Mouse (Mus musculus): ENCODE measurements around the gene Plch2. TPM values are rescaled to one million over a fixed set of nuclear protein-coding genes. Genes with fewer than 3 reads are reported as not detected.

The Plch2 gene
- polyA plus RNA-seq, 1 experiment from 2014 or later: 0.43 TPM

- Histone ChIP-seq H3K27me3 (replicated peaks; ENCODE audit: control insufficient read depth, insufficient read depth, low read length) (peaks cover 27% of the 10 kb centered on the region), H3K4me3 (ENCODE audit: low read depth, low read length) (peak overlapping the region; percentile 92), H3K4me1 (replicated peaks; ENCODE audit: control insufficient read depth, insufficient read depth, low read length) (peaks cover 25% of the 10 kb centered on the region), H3K27ac (ENCODE audit: low read depth, low read length) (no peak overlapping the region), H3K36me3 (ENCODE audit: control insufficient read depth, insufficient read depth, low read length) (peaks cover 24% of the 10 kb centered on the region), H3K4me2 (peak overlapping the region; percentile 88), H3K9me3 (ENCODE audit: control insufficient read depth, low read length) (no peaks in the 10 kb centered on the region), H3K9ac (ENCODE audit: low read depth, low read length) (peak overlapping the region; percentile 13; the same call in 1 of the 2 replicates)
- no peak for DNase-seq (ENCODE audit: low spot score)
- WGBS: 89% methylated on average over 3 of the region's 3 CpGs
- ATAC-seq (replicated peaks; ENCODE audit: low FRiP score): no peak
Measured at GRCm38 (mm10) chr4:154965856-154966255, 90.7 kb downstream of the Plch2 start.

GRCm38 (mm10) chr4:154964581-154965235, 91.9 kb downstream of the Plch2 start:
- peak overlapping the region; percentile 97 for H3K27ac ChIP-seq (ENCODE audit: low read depth, low read length)
- peaks cover 12% of the 10 kb centered on the region for H3K36me3 ChIP-seq (ENCODE audit: control insufficient read depth, insufficient read depth, low read length)
- H3K4me2 ChIP-seq: peak overlapping the region; percentile 88
- under 1% methylated on average over 36 of the region's 36 CpGs for WGBS
- H3K4me1 ChIP-seq (replicated peaks; ENCODE audit: control insufficient read depth, insufficient read depth, low read length): peaks cover 32% of the 10 kb centered on the region
- H3K9me3 ChIP-seq (ENCODE audit: control insufficient read depth, low read length): no peaks in the 10 kb centered on the region
- DNase-seq (ENCODE audit: low spot score): no peak
- peak overlapping the region; percentile 94 for H3K9ac ChIP-seq (ENCODE audit: low read depth, low read length)
- peak overlapping the region; percentile 92 for H3K4me3 ChIP-seq (ENCODE audit: low read depth, low read length)
- peaks cover 39% of the 10 kb centered on the region for H3K27me3 ChIP-seq (replicated peaks; ENCODE audit: control insufficient read depth, insufficient read depth, low read length)
- peak; percentile 79 for ATAC-seq (replicated peaks; ENCODE audit: low FRiP score)

GRCm38 (mm10) chr4:154963901-154964580, 92.5 kb downstream of the Plch2 start, which contains the start of gene Pank4:
TSS of gene Pank4 (plus strand) at chr4:154964123.
- Histone ChIP-seq H3K4me1 (replicated peaks; ENCODE audit: control insufficient read depth, insufficient read depth, low read length) (peaks cover 32% of the 10 kb centered on the region), H3K9ac (ENCODE audit: low read depth, low read length) (peak within 1 kb of the TSS; percentile 94), H3K9me3 (ENCODE audit: control insufficient read depth, low read length) (no peaks in the 10 kb centered on the region), H3K27me3 (replicated peaks; ENCODE audit: control insufficient read depth, insufficient read depth, low read length) (peaks cover 46% of the 10 kb centered on the region), H3K36me3 (ENCODE audit: control insufficient read depth, insufficient read depth, low read length) (peaks cover 5% of the 10 kb centered on the region; the same call in 1 of the 2 replicates), H3K27ac (ENCODE audit: low read depth, low read length) (peak within 1 kb of the TSS; percentile 97), H3K4me2 (peak within 1 kb of the TSS; percentile 88), H3K4me3 (ENCODE audit: low read depth, low read length) (peak within 1 kb of the TSS; percentile 92)
- ATAC-seq (replicated peaks; ENCODE audit: low FRiP score) (peak; percentile 87), DNase-seq (ENCODE audit: low spot score) (peak; percentile 89)
- WGBS: under 1% methylated on average over 66 of the region's 66 CpGs

- Histone ChIP-seq H3K27me3 (replicated peaks; ENCODE audit: control insufficient read depth, insufficient read depth, low read length) (peaks cover 53% of the 10 kb centered on the region), H3K9me3 (ENCODE audit: control insufficient read depth, low read length) (no peaks in the 10 kb centered on the region), H3K27ac (ENCODE audit: low read depth, low read length) (no peak overlapping the region), H3K4me2 (peak overlapping the region; percentile 59), H3K9ac (ENCODE audit: low read depth, low read length) (peak overlapping the region; percentile 94; the same call in 1 of the 2 replicates), H3K4me3 (ENCODE audit: low read depth, low read length) (peak overlapping the region; percentile 92), H3K4me1 (replicated peaks; ENCODE audit: control insufficient read depth, insufficient read depth, low read length) (peaks cover 35% of the 10 kb centered on the region), H3K36me3 (ENCODE audit: control insufficient read depth, insufficient read depth, low read length) (peaks cover 3% of the 10 kb centered on the region; the same call in 1 of the 2 replicates)
- ATAC-seq (replicated peaks; ENCODE audit: low FRiP score): no peak
- 45% methylated on average over 11 of the region's 11 CpGs for WGBS
- DNase-seq (ENCODE audit: low spot score): no peak
Measured at GRCm38 (mm10) chr4:154963190-154963836, 93.3 kb downstream of the Plch2 start.

- Histone ChIP-seq H3K4me2 (no peak overlapping the region), H3K36me3 (ENCODE audit: control insufficient read depth, insufficient read depth, low read length) (peaks cover 3% of the 10 kb centered on the region; the same call in 1 of the 2 replicates), H3K4me1 (replicated peaks; ENCODE audit: control insufficient read depth, insufficient read depth, low read length) (peaks cover 38% of the 10 kb centered on the region), H3K27ac (ENCODE audit: low read depth, low read length) (no peak overlapping the region), H3K9ac (ENCODE audit: low read depth, low read length) (no peak overlapping the region), H3K27me3 (replicated peaks; ENCODE audit: control insufficient read depth, insufficient read depth, low read length) (peaks cover 59% of the 10 kb centered on the region), H3K4me3 (ENCODE audit: low read depth, low read length) (no peak overlapping the region), H3K9me3 (ENCODE audit: control insufficient read depth, low read length) (no peaks in the 10 kb centered on the region)
- ATAC-seq (replicated peaks; ENCODE audit: low FRiP score) (no peak), DNase-seq (ENCODE audit: low spot score) (no peak)
- WGBS: 81% methylated on average over 7 of the region's 7 CpGs
Measured at GRCm38 (mm10) chr4:154962683-154963082, 93.9 kb downstream of the Plch2 start.

GRCm38 (mm10) chr4:154961911-154962310, 94.7 kb downstream of the Plch2 start:
- Histone ChIP-seq H3K9ac (ENCODE audit: low read depth, low read length) (no peak overlapping the region), H3K4me2 (no peak overlapping the region; the same call in 1 of the 2 replicates), H3K36me3 (ENCODE audit: control insufficient read depth, insufficient read depth, low read length) (peaks cover 3% of the 10 kb centered on the region; the same call in 1 of the 2 replicates), H3K4me3 (ENCODE audit: low read depth, low read length) (peak overlapping the region; percentile 41), H3K27ac (ENCODE audit: low read depth, low read length) (no peak overlapping the region), H3K9me3 (ENCODE audit: control insufficient read depth, low read length) (no peaks in the 10 kb centered on the region), H3K4me1 (replicated peaks; ENCODE audit: control insufficient read depth, insufficient read depth, low read length) (peaks cover 38% of the 10 kb centered on the region), H3K27me3 (replicated peaks; ENCODE audit: control insufficient read depth, insufficient read depth, low read length) (peaks cover 67% of the 10 kb centered on the region)
- ATAC-seq (replicated peaks; ENCODE audit: low FRiP score) (no peak), DNase-seq (ENCODE audit: low spot score) (no peak)
- 17% methylated on average over 13 of the region's 13 CpGs for WGBS

- no peak for DNase-seq (ENCODE audit: low spot score)
- no peak overlapping the region for H3K27ac ChIP-seq (ENCODE audit: low read depth, low read length)
- H3K9me3 ChIP-seq (ENCODE audit: control insufficient read depth, low read length): no peaks in the 10 kb centered on the region
- H3K36me3 ChIP-seq (ENCODE audit: control insufficient read depth, insufficient read depth, low read length): peaks cover 2% of the 10 kb centered on the region; the same call in 1 of the 2 replicates
- under 1% methylated on average over 47 of the region's 47 CpGs for WGBS
- no peak overlapping the region for H3K9ac ChIP-seq (ENCODE audit: low read depth, low read length)
- peaks cover 36% of the 10 kb centered on the region for H3K4me1 ChIP-seq (replicated peaks; ENCODE audit: control insufficient read depth, insufficient read depth, low read length)
- ATAC-seq (replicated peaks; ENCODE audit: low FRiP score): no peak
- H3K27me3 ChIP-seq (replicated peaks; ENCODE audit: control insufficient read depth, insufficient read depth, low read length): peaks cover 73% of the 10 kb centered on the region
- H3K4me3 ChIP-seq (ENCODE audit: low read depth, low read length): peak overlapping the region; percentile 41
- H3K4me2 ChIP-seq: peak overlapping the region; percentile 57
Measured at GRCm38 (mm10) chr4:154961226-154961738, 95.3 kb downstream of the Plch2 start.

GRCm38 (mm10) chr4:154960690-154961225, 95.8 kb downstream of the Plch2 start, which contains the start of gene Hes5:
TSS of gene Hes5 (plus strand) at chr4:154960923.
- peaks cover 31% of the 10 kb centered on the region for H3K4me1 ChIP-seq (replicated peaks; ENCODE audit: control insufficient read depth, insufficient read depth, low read length)

More at GRCm38 (mm10) chr4:154960690-154961225, 95.8 kb downstream of the Plch2 start, which contains the start of gene Hes5:
- H3K4me2 ChIP-seq: peak within 1 kb of the TSS; percentile 57
- no peaks in the 10 kb centered on the region for H3K36me3 ChIP-seq (ENCODE audit: control insufficient read depth, insufficient read depth, low read length)
- DNase-seq (ENCODE audit: low spot score): no peak
- no peak within 1 kb of the TSS for H3K9ac ChIP-seq (ENCODE audit: low read depth, low read length)
- H3K9me3 ChIP-seq (ENCODE audit: control insufficient read depth, low read length): no peaks in the 10 kb centered on the region
- H3K4me3 ChIP-seq (ENCODE audit: low read depth, low read length): peak within 1 kb of the TSS; percentile 41
- WGBS: 1% methylated on average over 65 of the region's 65 CpGs
- ATAC-seq (replicated peaks; ENCODE audit: low FRiP score): no peak
- H3K27ac ChIP-seq (ENCODE audit: low read depth, low read length): no peak within 1 kb of the TSS
- H3K27me3 ChIP-seq (replicated peaks; ENCODE audit: control insufficient read depth, insufficient read depth, low read length): peaks cover 78% of the 10 kb centered on the region
